Mouse (Mus musculus) hindbrain, embryonic 14.5 days (tissue): Measurements from ENCODE around the gene Cpne8. TPM values are rescaled to one million over a fixed set of nuclear protein-coding genes. Genes with fewer than 3 reads are reported as not detected.

Experiments
- ATAC-seq: fragments of 200-750 bp; cut with Nextera tagmentation; 2 replicates; pipeline ENCODE4 v1.8.0; 2017; ENCODE audit warnings: moderate number of reproducible peaks, mild to moderate bottlenecking, moderate TSS enrichment, moderate library complexity; ENCODE audit not compliant: low FRiP score
- DNase-seq: peaks from one replicate; pipeline ENCODE4 v3.0.0-alpha.2; 2015; ENCODE audit warnings: low spot score
- H3K27ac ChIP-seq: fragments of 300-500 bp; sonication (generic); 2 replicates; pipeline ENCODE4 v1.5.1; 2014; ENCODE audit warnings: mild to moderate bottlenecking, moderate library complexity
- H3K27me3 ChIP-seq: fragments of 300-500 bp; sonication (generic); 2 replicates; pipeline ENCODE4 v1.6.1; 2014; ENCODE audit warnings: mild to moderate bottlenecking, low read length, mixed read lengths; ENCODE audit not compliant: control insufficient read depth, insufficient read depth
- H3K36me3 ChIP-seq: fragments of 300-500 bp; sonication (generic); replicated peaks from 2 replicates; pipeline ENCODE4 v1.6.1; 2014; ENCODE audit not compliant: control insufficient read depth, insufficient read depth
- H3K4me1 ChIP-seq: fragments of 300-500 bp; sonication (generic); replicated peaks from 2 replicates; pipeline ENCODE4 v1.6.1; 2014; ENCODE audit warnings: antibody characterized with exemption, low read length, mixed read lengths; ENCODE audit not compliant: control insufficient read depth, insufficient read depth
- H3K4me2 ChIP-seq: fragments of 300-500 bp; sonication (generic); replicated peaks from 2 replicates; pipeline ENCODE4 v1.6.1; 2014; ENCODE audit warnings: mild to moderate bottlenecking, moderate library complexity
- H3K4me3 ChIP-seq: fragments of 300-500 bp; sonication (generic); replicated peaks from 2 replicates; pipeline ENCODE4 v1.5.1; 2014; ENCODE audit warnings: mild to moderate bottlenecking, low read length
- H3K9ac ChIP-seq: fragments of 300-500 bp; sonication (generic); 2 replicates; pipeline ENCODE4 v1.6.1; 2014
- H3K9me3 ChIP-seq: fragments of 300-500 bp; sonication (generic); 2 replicates; pipeline ENCODE4 v1.6.1; 2016; ENCODE audit warnings: low read length; ENCODE audit not compliant: control insufficient read depth
- WGBS: fragments of 180-500 bp; shearing (Covaris S2); extraction: QIAGEN DNeasy Blood & Tissue Kit; methylation state at CpG from one replicate; pipeline ENCODE4 v1.1.7; 2014; 5-methylcytosine and 5-hydroxymethylcytosine counted together
- polyA plus RNA-seq: library from polyadenylated mRNA; unstranded; fragments of >200 nt; fragmentation: Nextera tagmentation; extraction: Ambion mirVana; gene quantifications from 2 replicates; pipeline ENCODE4 v1.2.1, GENCODE M21; 2014

Gene Cpne8
- polyA plus RNA-seq, 1 experiment from 2014 or later: 25.5 TPM

- H3K27ac ChIP-seq: no peak overlapping the region
- no peak overlapping the region for H3K9ac ChIP-seq
- H3K36me3 ChIP-seq: no peaks in the 10 kb centered on the region
- no peak overlapping the region for H3K4me2 ChIP-seq
- H3K4me3 ChIP-seq: no peak overlapping the region
- WGBS: 61% methylated on average over 6 of the region's 6 CpGs
- ATAC-seq (no peak), DNase-seq (no peak)
- no peaks in the 10 kb centered on the region for H3K27me3 ChIP-seq
- no peaks in the 10 kb centered on the region for H3K9me3 ChIP-seq
- no peaks in the 10 kb centered on the region for H3K4me1 ChIP-seq
Observed at GRCm38 (mm10) chr15:90597715-90598497, 81.3 kb downstream of the Cpne8 start.

GRCm38 (mm10) chr15:90595592-90595991, 83.6 kb downstream of the Cpne8 start:
- H3K9ac ChIP-seq: no peak overlapping the region
- H3K9me3 ChIP-seq: no peaks in the 10 kb centered on the region
- ATAC-seq (no peak), DNase-seq (no peak)
- no peak overlapping the region for H3K4me2 ChIP-seq
- H3K4me1 ChIP-seq: no peaks in the 10 kb centered on the region
- no peak overlapping the region for H3K4me3 ChIP-seq
- H3K27me3 ChIP-seq: no peaks in the 10 kb centered on the region
- H3K36me3 ChIP-seq: no peaks in the 10 kb centered on the region
- H3K27ac ChIP-seq: no peak overlapping the region
- 92% methylated on average over 2 of the region's 2 CpGs for WGBS

- no peaks in the 10 kb centered on the region for H3K9me3 ChIP-seq
- H3K27me3 ChIP-seq: no peaks in the 10 kb centered on the region
- H3K4me2 ChIP-seq: no peak overlapping the region
- no peaks in the 10 kb centered on the region for H3K36me3 ChIP-seq
- no peak overlapping the region for H3K9ac ChIP-seq
- no peaks in the 10 kb centered on the region for H3K4me1 ChIP-seq
- no peak overlapping the region for H3K4me3 ChIP-seq
- ATAC-seq (no peak), DNase-seq (no peak)
- 83% methylated on average over 7 of the region's 7 CpGs for WGBS
- H3K27ac ChIP-seq: no peak overlapping the region
Observed at GRCm38 (mm10) chr15:90589587-90589986, 89.6 kb downstream of the Cpne8 start.

GRCm38 (mm10) chr15:90577402-90577801, 101.8 kb downstream of the Cpne8 start:
- Histone ChIP-seq H3K4me1 (no peaks in the 10 kb centered on the region), H3K9ac (no peak overlapping the region), H3K27me3 (no peaks in the 10 kb centered on the region), H3K4me2 (no peak overlapping the region), H3K9me3 (no peaks in the 10 kb centered on the region), H3K36me3 (no peaks in the 10 kb centered on the region), H3K4me3 (no peak overlapping the region), H3K27ac (no peak overlapping the region)
- DNase-seq: no peak
- no peak for ATAC-seq
- 95% methylated on average over 3 of the region's 3 CpGs for WGBS

- no peak for ATAC-seq
- 90% methylated on average over 4 of the region's 4 CpGs for WGBS
- H3K27ac ChIP-seq: no peak overlapping the region
- DNase-seq: no peak
- H3K9me3 ChIP-seq: no peaks in the 10 kb centered on the region
- H3K36me3 ChIP-seq: no peaks in the 10 kb centered on the region
- no peaks in the 10 kb centered on the region for H3K27me3 ChIP-seq
- no peak overlapping the region for H3K9ac ChIP-seq
- no peak overlapping the region for H3K4me2 ChIP-seq
- H3K4me3 ChIP-seq: no peak overlapping the region
- H3K4me1 ChIP-seq: no peaks in the 10 kb centered on the region
Observed at GRCm38 (mm10) chr15:90569246-90569645, 110.0 kb downstream of the Cpne8 start.

- no peak overlapping the region for H3K9ac ChIP-seq
- H3K4me3 ChIP-seq: no peak overlapping the region
- no peak for ATAC-seq
- H3K4me2 ChIP-seq: no peak overlapping the region
- no peaks in the 10 kb centered on the region for H3K27me3 ChIP-seq
- H3K4me1 ChIP-seq: no peaks in the 10 kb centered on the region
- no peaks in the 10 kb centered on the region for H3K36me3 ChIP-seq
- WGBS: 85% methylated on average over 4 of the region's 4 CpGs
- no peak for DNase-seq
- H3K27ac ChIP-seq: no peak overlapping the region
- no peaks in the 10 kb centered on the region for H3K9me3 ChIP-seq
Observed at GRCm38 (mm10) chr15:90568050-90568449, 111.2 kb downstream of the Cpne8 start.

GRCm38 (mm10) chr15:90563996-90564395, 115.2 kb downstream of the Cpne8 start:
- WGBS: 85% methylated on average over 3 of the region's 3 CpGs
- ATAC-seq: no peak

GRCm38 (mm10) chr15:90561613-90562012, 117.6 kb downstream of the Cpne8 start:
- Histone ChIP-seq H3K4me2 (no peak overlapping the region), H3K27ac (no peak overlapping the region), H3K4me1 (no peaks in the 10 kb centered on the region), H3K9ac (no peak overlapping the region), H3K4me3 (no peak overlapping the region), H3K9me3 (no peaks in the 10 kb centered on the region), H3K36me3 (no peaks in the 10 kb centered on the region), H3K27me3 (no peaks in the 10 kb centered on the region)
- WGBS: 53% methylated on average over 12 of the region's 12 CpGs
- ATAC-seq (no peak), DNase-seq (no peak)

More at GRCm38 (mm10) chr15:90563996-90564395, 115.2 kb downstream of the Cpne8 start:
- H3K27ac ChIP-seq: no peak overlapping the region
- no peaks in the 10 kb centered on the region for H3K27me3 ChIP-seq
- no peak overlapping the region for H3K4me3 ChIP-seq
- H3K4me2 ChIP-seq: no peak overlapping the region
- no peak overlapping the region for H3K9ac ChIP-seq
- H3K4me1 ChIP-seq: no peaks in the 10 kb centered on the region
- no peak for DNase-seq
- H3K36me3 ChIP-seq: no peaks in the 10 kb centered on the region
- no peaks in the 10 kb centered on the region for H3K9me3 ChIP-seq

GRCm38 (mm10) chr15:90548589-90548988, 130.6 kb downstream of the Cpne8 start:
- no peaks in the 10 kb centered on the region for H3K4me1 ChIP-seq
- H3K9me3 ChIP-seq: no peaks in the 10 kb centered on the region
- no peaks in the 10 kb centered on the region for H3K27me3 ChIP-seq
- H3K4me2 ChIP-seq: no peak overlapping the region
- ATAC-seq (no peak), DNase-seq (no peak)
- H3K4me3 ChIP-seq: no peak overlapping the region
- H3K9ac ChIP-seq: no peak overlapping the region
- WGBS: 98% methylated on average over 7 of the region's 7 CpGs
- H3K27ac ChIP-seq: no peak overlapping the region
- H3K36me3 ChIP-seq: no peaks in the 10 kb centered on the region

- H3K9ac ChIP-seq: no peak overlapping the region
- no peak overlapping the region for H3K4me2 ChIP-seq
- no peak overlapping the region for H3K4me3 ChIP-seq
- DNase-seq (no peak), ATAC-seq (no peak)
- H3K27ac ChIP-seq: no peak overlapping the region
- H3K27me3 ChIP-seq: no peaks in the 10 kb centered on the region
- H3K36me3 ChIP-seq: no peaks in the 10 kb centered on the region
- WGBS: 84% methylated on average over 5 of the region's 5 CpGs
- no peaks in the 10 kb centered on the region for H3K9me3 ChIP-seq
- H3K4me1 ChIP-seq: no peaks in the 10 kb centered on the region
Observed at GRCm38 (mm10) chr15:90543447-90543846, 135.8 kb downstream of the Cpne8 start.
